Mouse (Mus musculus) embryonic fibroblast, embryonic 13.5 days (primary cell): ENCODE measurements around the gene Bco2.

Experiments used
- CTCF ChIP-seq: IDR thresholded peaks from 2 replicates; pipeline ENCODE4 v1.5.1; 2011; ENCODE audit warnings: mild to moderate bottlenecking, control low read depth, low read length, moderate library complexity, borderline replicate concordance; ENCODE audit not compliant: insufficient read depth
- POLR2A ChIP-seq: IDR thresholded peaks from 2 replicates; pipeline ENCODE4 v1.6.1; 2011; ENCODE audit warnings: low read depth, mild to moderate bottlenecking, control low read depth, low read length, moderate library complexity

DNA sequence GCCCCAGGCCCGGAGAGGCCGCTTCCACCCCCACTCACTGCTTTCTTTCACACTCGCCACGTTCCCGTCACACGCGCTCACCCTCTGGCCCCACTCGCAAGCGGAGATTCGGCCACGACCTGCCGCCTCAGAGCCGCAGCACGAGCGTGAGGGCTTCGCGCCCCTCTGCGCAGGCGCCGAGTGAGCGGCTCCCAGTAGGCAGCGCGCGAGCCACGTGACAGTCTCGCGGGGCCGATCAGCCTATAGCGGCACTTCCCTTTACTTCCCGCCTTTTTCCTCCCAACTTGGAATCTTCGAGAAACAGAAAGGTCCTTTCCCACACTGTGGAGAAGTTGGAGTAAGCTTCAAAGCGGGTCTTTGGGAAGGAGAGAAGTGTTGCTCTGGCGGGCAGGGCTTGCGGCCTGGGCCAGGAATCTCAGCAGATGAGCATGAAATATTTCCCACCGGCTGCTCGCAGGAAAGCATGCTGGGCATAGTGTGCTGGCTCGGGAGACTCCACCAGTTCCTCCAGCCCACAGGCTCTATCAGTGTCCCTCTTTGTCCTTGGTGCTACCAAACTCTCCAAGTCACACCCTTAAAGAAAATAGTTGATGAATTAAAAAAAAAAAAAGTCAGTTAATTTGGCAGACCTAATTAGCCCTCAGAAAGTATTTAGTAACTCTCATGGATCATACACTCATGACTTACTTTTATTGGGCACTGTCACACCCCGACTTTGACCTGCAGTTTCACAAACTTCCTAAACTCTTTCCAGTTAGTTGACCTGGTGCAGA lies 6.3 kb upstream of the Bco2 start, which contains the start of gene Tex12:
- no peak for TF ChIP-seq CTCF
- no peak for TF ChIP-seq POLR2A
